Mouse (Mus musculus): ENCODE results near the gene Rac1.

DNA sequence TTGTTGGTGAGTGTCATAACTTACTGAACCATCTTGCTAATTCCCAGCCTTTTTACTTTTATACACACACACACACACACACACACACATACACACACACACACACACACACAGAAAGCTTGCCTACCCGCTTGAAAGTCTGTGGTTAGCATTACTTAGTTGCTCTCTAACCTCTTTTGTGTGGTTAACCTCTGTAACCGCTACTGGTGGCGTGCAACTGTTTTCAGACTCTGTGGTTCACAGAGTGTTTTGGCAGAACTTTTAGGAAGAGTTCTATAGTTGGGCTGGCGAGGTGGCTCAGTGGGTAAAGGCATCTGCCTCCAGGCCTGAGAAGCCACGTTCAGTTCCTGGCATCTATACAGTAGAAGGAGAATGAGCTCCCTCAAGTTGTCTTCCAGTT, 42.9 kb downstream of the Rac1 start:
- TF ChIP-seq POLR2A (IDR thresholded peaks at IDR 0.05; ENCODE audit: borderline replicate concordance, low read depth, low read length) (no peak), CTCF (IDR thresholded peaks at IDR 0.05; ENCODE audit: low read depth, low read length) (no peak)
